Mouse (Mus musculus): ENCODE data around the gene Sh2d5.
A peak's percentile ranks its signal among the peaks of the same experiment; 100 is the strongest.

The Sh2d5 gene

GRCm38 (mm10) chr4:138261843-138262681 is 11.9 kb downstream of the Sh2d5 start:
- peak; percentile 90 for DNase-seq

GRCm38 (mm10) chr4:138267869-138268268 is 17.7 kb downstream of the Sh2d5 start:
- DNase-seq: no peak

GRCm38 (mm10) chr4:138272011-138272997 is 22.1 kb downstream of the Sh2d5 start:
- DNase-seq: no peak

- no peak for DNase-seq
Measured at GRCm38 (mm10) chr4:138278346-138278745, 28.1 kb downstream of the Sh2d5 start.

- no peak for DNase-seq
Measured at GRCm38 (mm10) chr4:138282834-138283233, 32.6 kb downstream of the Sh2d5 start.

- DNase-seq: no peak
Measured at GRCm38 (mm10) chr4:138286411-138286810, 36.2 kb downstream of the Sh2d5 start.

- no peak for DNase-seq
Measured at GRCm38 (mm10) chr4:138288691-138289090, 38.5 kb downstream of the Sh2d5 start.

- DNase-seq: no peak
Measured at GRCm38 (mm10) chr4:138292028-138292427, 41.8 kb downstream of the Sh2d5 start.

- DNase-seq: no peak
Measured at GRCm38 (mm10) chr4:138293261-138293948, 43.2 kb downstream of the Sh2d5 start.

- no peak for DNase-seq
Measured at GRCm38 (mm10) chr4:138293949-138294550, 43.8 kb downstream of the Sh2d5 start.

- DNase-seq: no peak
Measured at GRCm38 (mm10) chr4:138301271-138301780, 51.1 kb downstream of the Sh2d5 start.

- DNase-seq: no peak
Measured at GRCm38 (mm10) chr4:138303011-138303410, 52.8 kb downstream of the Sh2d5 start.

GRCm38 (mm10) chr4:138303742-138304141 is 53.5 kb downstream of the Sh2d5 start:
- no peak for DNase-seq

- DNase-seq: peak; percentile 96
Measured at GRCm38 (mm10) chr4:138304340-138305104, 54.3 kb downstream of the Sh2d5 start, which contains the start of gene Ddost. Gene Ddost (plus strand): TSS chr4:138304730.

GRCm38 (mm10) chr4:138307025-138307424 is 56.8 kb downstream of the Sh2d5 start:
- DNase-seq: no peak

GRCm38 (mm10) chr4:138307739-138308138 is 57.5 kb downstream of the Sh2d5 start:
- DNase-seq: no peak

- DNase-seq: no peak
Measured at GRCm38 (mm10) chr4:138310311-138310910, 60.2 kb downstream of the Sh2d5 start.

Measured in right cerebral cortex, postnatal 4 days (tissue).